Mouse (Mus musculus) heart, postnatal 0 days (tissue): Measurements from ENCODE around the gene Gm49320. TPM values are rescaled to one million over a fixed set of nuclear protein-coding genes. Genes with fewer than 3 reads are reported as not detected.

Experiments used
- ATAC-seq: fragments of 200-750 bp; cut with Nextera tagmentation; 2 replicates; pipeline ENCODE4 v1.8.0; 2017; ENCODE audit warnings: low read depth, moderate number of reproducible peaks, moderate library complexity; ENCODE audit not compliant: insufficient read depth
- DNase-seq: peaks from one replicate; pipeline ENCODE4 v3.0.0-alpha.2; 2016; ENCODE audit warnings: low spot score
- H3K27ac ChIP-seq: fragments of 300-500 bp; sonication (generic); 2 replicates; pipeline ENCODE4 v1.5.1; 2014; ENCODE audit warnings: low read depth, mild to moderate bottlenecking
- H3K27me3 ChIP-seq: fragments of 300-500 bp; sonication (generic); 2 replicates; pipeline ENCODE4 v1.6.1; 2014; ENCODE audit warnings: low read length, mixed read lengths; ENCODE audit not compliant: control insufficient read depth, insufficient read depth
- H3K36me3 ChIP-seq: fragments of 300-500 bp; sonication (generic); replicated peaks from 2 replicates; pipeline ENCODE4 v1.6.1; 2014; ENCODE audit warnings: low read length, mixed read lengths; ENCODE audit not compliant: control insufficient read depth, insufficient read depth
- H3K4me1 ChIP-seq: fragments of 300-500 bp; sonication (generic); 2 replicates; pipeline ENCODE4 v1.6.1; 2014; ENCODE audit warnings: antibody characterized with exemption; ENCODE audit not compliant: control insufficient read depth, insufficient read depth
- H3K4me2 ChIP-seq: fragments of 300-500 bp; sonication (generic); 2 replicates; pipeline ENCODE4 v1.6.1; 2014; ENCODE audit warnings: low read depth, mild to moderate bottlenecking, low read length, moderate library complexity
- H3K4me3 ChIP-seq: fragments of 300-500 bp; sonication (generic); 2 replicates; pipeline ENCODE4 v1.5.1; 2014; ENCODE audit warnings: low read depth, low read length
- H3K9ac ChIP-seq: fragments of 300-500 bp; sonication (generic); replicated peaks from 2 replicates; pipeline ENCODE4 v1.6.1; 2014; ENCODE audit warnings: low read depth, low read length, mixed read lengths
- H3K9me3 ChIP-seq: fragments of 300-500 bp; sonication (generic); replicated peaks from 2 replicates; pipeline ENCODE4 v1.6.1; 2016; ENCODE audit warnings: low read length; ENCODE audit not compliant: control insufficient read depth
- CTCF ChIP-seq: IDR thresholded peaks from 2 replicates; pipeline ENCODE4 v1.5.1; 2016; ENCODE audit warnings: antibody characterized with exemption, control low read depth, low read depth
- EP300 ChIP-seq: IDR thresholded peaks from 2 replicates; pipeline ENCODE4 v1.6.1; 2016; ENCODE audit warnings: antibody characterized with exemption, low read depth
- WGBS: fragments of 180-500 bp; shearing (Covaris S2); extraction: QIAGEN DNeasy Blood & Tissue Kit; methylation state at CpG from one replicate; pipeline ENCODE4 v1.1.7; 2014; 5-methylcytosine and 5-hydroxymethylcytosine counted together
- polyA plus RNA-seq: library from polyadenylated mRNA; unstranded; fragments of >200 nt; fragmentation: Nextera tagmentation; extraction: Ambion mirVana; gene quantifications from 2 replicates; pipeline ENCODE4 v1.2.1, GENCODE M21; 2015
- total RNA-seq: library from RNA; depleted of rRNA; stranded (reverse); fragments of >200 nt; gene quantifications from 2 replicates; pipeline ENCODE4 v1.2.3, GENCODE M21; 2014; ENCODE audit warnings: low replicate concordance

Gm49320 gene
- total and polyA plus RNA-seq, 2 experiments from 2014 or later: 0.19 TPM; not detected in 1

GRCm38 (mm10) chr8:4201321-4201720 is 37.3 kb upstream of the Gm49320 start:
- DNase-seq (no peak), ATAC-seq (no peak)
- TF ChIP-seq EP300: no peak
- no peak for TF ChIP-seq CTCF
- Histone ChIP-seq H3K4me1 (no peaks in the 10 kb centered on the region), H3K4me2 (no peak overlapping the region), H3K27ac (no peak overlapping the region), H3K9ac (no peak overlapping the region), H3K9me3 (no peaks in the 10 kb centered on the region), H3K36me3 (peaks cover 7% of the 10 kb centered on the region; the same call in 1 of the 2 replicates), H3K4me3 (no peak overlapping the region), H3K27me3 (peaks cover 23% of the 10 kb centered on the region)
- WGBS: 56% methylated on average over 2 of the region's 2 CpGs

DNA sequence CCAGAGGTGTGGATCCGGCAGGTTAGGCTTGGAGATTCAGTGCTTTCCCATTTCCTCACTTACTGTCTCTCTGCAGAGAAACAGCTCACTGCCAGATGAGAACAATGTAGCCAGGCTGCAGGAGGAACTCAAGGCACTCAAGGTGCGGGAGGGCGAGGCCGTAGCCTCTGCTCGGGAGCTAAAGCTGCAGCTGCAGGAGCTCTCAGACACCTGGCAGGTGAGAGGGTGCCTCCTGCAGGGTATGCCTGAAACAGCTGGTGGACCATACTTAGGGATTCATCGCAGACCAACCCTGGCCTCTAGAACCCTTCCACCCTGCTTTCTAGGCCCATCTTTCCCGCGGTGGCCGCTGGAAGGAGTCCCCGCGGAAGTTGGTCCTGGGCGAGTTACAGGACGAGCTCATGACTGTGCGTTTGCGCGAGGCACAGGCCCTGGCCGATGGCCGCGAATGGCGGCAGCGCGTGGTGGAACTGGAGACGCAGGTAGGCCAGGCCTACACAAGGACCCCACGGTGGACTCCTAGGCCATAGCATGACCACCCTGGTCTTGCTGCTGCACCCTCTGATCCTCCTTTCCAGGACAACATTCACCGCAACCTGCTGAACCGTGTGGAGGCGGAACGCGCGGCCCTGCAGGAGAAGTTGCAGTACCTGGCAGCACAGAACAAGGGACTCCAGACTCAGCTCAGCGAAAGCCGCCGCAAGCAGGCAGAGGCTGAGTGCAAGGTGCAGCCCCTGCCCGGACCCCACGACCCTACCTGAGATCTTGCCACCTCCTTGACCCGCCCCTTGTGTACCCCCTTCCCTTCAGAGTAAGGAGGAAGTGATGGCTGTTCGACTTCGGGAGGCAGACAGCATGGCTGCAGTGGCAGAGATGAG is 33.2 kb upstream of the Gm49320 start:
- no peak overlapping the region for H3K9ac ChIP-seq
- 41% methylated on average over 38 of the region's 38 CpGs for WGBS

DNA sequence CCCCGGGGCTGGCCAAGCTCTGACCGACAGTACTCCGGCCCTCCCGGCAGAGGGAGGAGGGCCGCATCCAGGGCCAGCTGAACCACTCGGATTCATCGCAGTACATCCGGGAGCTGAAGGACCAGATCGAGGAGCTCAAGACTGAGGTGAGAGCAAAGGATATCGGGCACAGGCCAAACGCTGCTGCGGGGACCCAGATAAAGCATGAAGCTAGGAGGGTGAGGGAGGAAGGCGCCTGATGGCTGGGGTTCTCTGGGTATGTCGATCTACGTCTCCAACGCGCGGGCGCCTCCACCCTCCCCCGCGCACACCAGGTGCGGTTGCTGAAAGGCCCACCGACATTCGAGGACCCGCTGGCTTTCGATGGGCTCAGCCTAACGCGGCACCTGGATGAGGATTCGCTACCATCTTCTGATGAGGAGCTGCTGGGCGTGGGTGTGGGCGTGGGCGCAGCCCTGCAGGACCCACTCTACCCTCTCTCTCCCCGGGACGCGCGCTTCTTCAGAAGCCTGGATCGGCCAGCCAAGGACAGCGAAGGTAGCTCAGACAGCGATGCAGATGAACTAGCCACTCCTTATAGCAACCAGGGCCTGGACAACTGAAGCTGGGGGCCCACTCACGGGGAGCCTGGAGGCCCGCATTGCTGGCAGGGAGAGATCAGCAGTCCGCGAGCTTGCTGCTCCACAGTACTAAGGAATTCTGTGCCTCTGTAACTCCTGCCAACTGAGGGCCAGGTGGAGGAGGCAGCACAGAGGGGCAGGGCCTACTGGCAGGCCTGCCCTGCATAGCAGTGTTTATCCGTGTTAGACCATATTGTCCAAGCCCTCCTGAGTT is 32.3 kb upstream of the Gm49320 start:
- DNase-seq: no peak
- Histone ChIP-seq H3K27me3 (peaks cover 24% of the 10 kb centered on the region), H3K4me3 (no peak overlapping the region), H3K9ac (no peak overlapping the region), H3K4me2 (peak overlapping the region; percentile 13; the same call in 1 of the 2 replicates), H3K36me3 (peaks cover 7% of the 10 kb centered on the region; the same call in 1 of the 2 replicates), H3K4me1 (0 out of 2 replicates have a peak, but pooled peaks cover 4% of the 10 kb centered on the region), H3K9me3 (no peaks in the 10 kb centered on the region), H3K27ac (no peak overlapping the region)
- ATAC-seq: peak; percentile 45
- 22% methylated on average over 44 of the region's 44 CpGs for WGBS
- TF ChIP-seq CTCF (no peak), EP300 (no peak)

More for the DNA sequence above, 33.2 kb upstream of the Gm49320 start:
- no peak for ATAC-seq
- Histone ChIP-seq H3K27me3 (peaks cover 24% of the 10 kb centered on the region), H3K4me3 (no peak overlapping the region), H3K4me2 (no peak overlapping the region), H3K9me3 (no peaks in the 10 kb centered on the region), H3K4me1 (0 out of 2 replicates have a peak, but pooled peaks cover 4% of the 10 kb centered on the region), H3K27ac (no peak overlapping the region), H3K36me3 (peaks cover 7% of the 10 kb centered on the region; the same call in 1 of the 2 replicates)
- TF ChIP-seq CTCF (no peak), EP300 (no peak)
- DNase-seq: no peak

DNA sequence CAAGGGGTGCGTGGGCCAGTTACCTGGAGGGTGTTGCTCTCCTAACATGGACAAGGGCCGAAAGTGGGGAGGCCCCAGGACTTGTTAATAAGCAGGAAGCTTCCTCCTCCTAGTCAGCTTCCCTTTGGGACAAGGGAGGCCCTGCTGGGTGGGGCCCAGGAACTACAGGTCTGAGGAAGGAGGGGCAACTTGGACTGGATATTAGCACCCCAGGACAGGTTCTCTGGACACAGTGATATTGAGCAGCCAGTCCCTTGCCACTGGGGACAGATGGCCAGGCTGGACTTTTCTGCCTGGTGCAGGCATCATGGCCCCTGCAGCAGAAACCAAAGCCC is 31.7 kb upstream of the Gm49320 start:
- H3K4me2 ChIP-seq: no peak overlapping the region

DNA sequence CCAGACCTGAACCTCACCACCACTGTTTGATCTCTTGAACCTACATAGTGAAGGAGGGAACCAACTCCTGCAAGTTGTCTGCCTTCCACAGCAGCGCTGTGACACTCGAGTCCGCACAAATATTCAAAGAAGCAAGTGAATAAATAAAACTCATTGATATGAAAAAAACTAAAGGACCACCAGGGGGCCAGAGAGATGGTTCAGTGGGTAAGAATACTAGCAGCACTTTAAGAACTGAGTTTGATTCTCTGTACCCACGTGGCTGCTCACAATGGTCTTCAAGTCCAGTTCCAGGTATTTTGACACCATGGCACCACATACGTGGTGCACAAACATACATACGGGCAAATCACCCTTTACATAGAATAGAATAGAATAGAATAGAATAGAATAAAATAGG is 27.6 kb upstream of the Gm49320 start:
- 75% methylated on average over 6 of the region's 6 CpGs for WGBS
- Histone ChIP-seq H3K4me3 (no peak overlapping the region), H3K27me3 (peaks cover 37% of the 10 kb centered on the region), H3K9me3 (no peaks in the 10 kb centered on the region), H3K27ac (no peak overlapping the region), H3K36me3 (no peaks in the 10 kb centered on the region), H3K4me2 (no peak overlapping the region), H3K4me1 (peaks cover 18% of the 10 kb centered on the region; the same call in 1 of the 2 replicates), H3K9ac (no peak overlapping the region)
- ATAC-seq (no peak), DNase-seq (no peak)
- TF ChIP-seq EP300: no peak
- no peak for TF ChIP-seq CTCF

More for the DNA sequence above, 31.7 kb upstream of the Gm49320 start:
- H3K9ac ChIP-seq: no peak overlapping the region
- DNase-seq (no peak), ATAC-seq (peak; percentile 7; the same call in 1 of the 2 replicates)
- H3K9me3 ChIP-seq: no peaks in the 10 kb centered on the region
- H3K27me3 ChIP-seq: peaks cover 24% of the 10 kb centered on the region
- peaks cover 7% of the 10 kb centered on the region; the same call in 1 of the 2 replicates for H3K36me3 ChIP-seq
- no peak overlapping the region for H3K27ac ChIP-seq
- WGBS: 75% methylated on average over 2 of the region's 2 CpGs
- no peak overlapping the region for H3K4me3 ChIP-seq
- TF ChIP-seq EP300: no peak
- TF ChIP-seq CTCF: no peak
- H3K4me1 ChIP-seq: 0 out of 2 replicates have a peak, but pooled peaks cover 4% of the 10 kb centered on the region
